Mouse (Mus musculus): Measurements from ENCODE around the gene Smarcb1. TPM values are rescaled to one million over a fixed set of nuclear protein-coding genes. Genes with fewer than 3 reads are reported as not detected.

Smarcb1 gene
- polyA plus RNA-seq, 1 experiment from 2014 or later: 150 TPM

GRCm38 (mm10) chr10:75898846-75899245 is 22.6 kb downstream of the Smarcb1 start:
- Histone ChIP-seq H3K9me3 (ENCODE audit: control insufficient read depth, low read length) (no peaks in the 10 kb centered on the region), H3K4me3 (ENCODE audit: low read depth, low read length) (no peak overlapping the region), H3K4me2 (ENCODE audit: low read depth, low read length) (no peak overlapping the region), H3K9ac (ENCODE audit: low read depth, low read length) (no peak overlapping the region), H3K4me1 (ENCODE audit: control insufficient read depth, insufficient read depth, low read length) (no peaks in the 10 kb centered on the region), H3K27ac (replicated peaks; ENCODE audit: low read depth, low read length) (no peak overlapping the region; the same call in 1 of the 2 replicates), H3K36me3 (ENCODE audit: control insufficient read depth, insufficient read depth, low read length) (peaks cover 78% of the 10 kb centered on the region), H3K27me3 (replicated peaks; ENCODE audit: control insufficient read depth, insufficient read depth, low read length) (no peaks in the 10 kb centered on the region)
- peak; percentile 53; the same call in 1 of the 2 replicates for ATAC-seq (ENCODE audit: low read depth)
- DNase-seq (ENCODE audit: low spot score): peak; percentile 49
- WGBS: 71% methylated on average over 3 of the region's 3 CpGs

GRCm38 (mm10) chr10:75898039-75898564 is 23.3 kb downstream of the Smarcb1 start:
- ATAC-seq (ENCODE audit: low read depth): no peak
- no peak overlapping the region for H3K4me3 ChIP-seq (ENCODE audit: low read depth, low read length)
- peaks cover 71% of the 10 kb centered on the region for H3K36me3 ChIP-seq (ENCODE audit: control insufficient read depth, insufficient read depth, low read length)
- no peak overlapping the region for H3K4me2 ChIP-seq (ENCODE audit: low read depth, low read length)
- DNase-seq (ENCODE audit: low spot score): no peak
- no peak overlapping the region for H3K9ac ChIP-seq (ENCODE audit: low read depth, low read length)
- H3K4me1 ChIP-seq (ENCODE audit: control insufficient read depth, insufficient read depth, low read length): peaks cover 5% of the 10 kb centered on the region; the same call in 1 of the 2 replicates
- H3K9me3 ChIP-seq (ENCODE audit: control insufficient read depth, low read length): no peaks in the 10 kb centered on the region
- no peaks in the 10 kb centered on the region for H3K27me3 ChIP-seq (replicated peaks; ENCODE audit: control insufficient read depth, insufficient read depth, low read length)
- H3K27ac ChIP-seq (replicated peaks; ENCODE audit: low read depth, low read length): no peak overlapping the region
- 86% methylated on average over 6 of the region's 6 CpGs for WGBS

GRCm38 (mm10) chr10:75897373-75897772 is 24.0 kb downstream of the Smarcb1 start:
- H3K4me2 ChIP-seq (ENCODE audit: low read depth, low read length): no peak overlapping the region
- peaks cover 5% of the 10 kb centered on the region; the same call in 1 of the 2 replicates for H3K4me1 ChIP-seq (ENCODE audit: control insufficient read depth, insufficient read depth, low read length)
- peak; percentile 58 for DNase-seq (ENCODE audit: low spot score)
- H3K27ac ChIP-seq (replicated peaks; ENCODE audit: low read depth, low read length): no peak overlapping the region
- H3K27me3 ChIP-seq (replicated peaks; ENCODE audit: control insufficient read depth, insufficient read depth, low read length): no peaks in the 10 kb centered on the region
- no peak for ATAC-seq (ENCODE audit: low read depth)
- H3K36me3 ChIP-seq (ENCODE audit: control insufficient read depth, insufficient read depth, low read length): peaks cover 64% of the 10 kb centered on the region
- 40% methylated on average over 6 of the region's 6 CpGs for WGBS
- no peak overlapping the region for H3K9ac ChIP-seq (ENCODE audit: low read depth, low read length)
- H3K4me3 ChIP-seq (ENCODE audit: low read depth, low read length): no peak overlapping the region
- no peaks in the 10 kb centered on the region for H3K9me3 ChIP-seq (ENCODE audit: control insufficient read depth, low read length)

GRCm38 (mm10) chr10:75896208-75896607 is 25.2 kb downstream of the Smarcb1 start:
- no peak overlapping the region for H3K9ac ChIP-seq (ENCODE audit: low read depth, low read length)
- ATAC-seq (ENCODE audit: low read depth) (no peak), DNase-seq (ENCODE audit: low spot score) (no peak)
- WGBS: 100% methylated on average over 1 of the region's 1 CpGs
- no peak overlapping the region for H3K4me3 ChIP-seq (ENCODE audit: low read depth, low read length)
- H3K4me1 ChIP-seq (ENCODE audit: control insufficient read depth, insufficient read depth, low read length): peaks cover 5% of the 10 kb centered on the region; the same call in 1 of the 2 replicates
- no peaks in the 10 kb centered on the region for H3K9me3 ChIP-seq (ENCODE audit: control insufficient read depth, low read length)
- H3K4me2 ChIP-seq (ENCODE audit: low read depth, low read length): no peak overlapping the region
- no peak overlapping the region for H3K27ac ChIP-seq (replicated peaks; ENCODE audit: low read depth, low read length)
- H3K27me3 ChIP-seq (replicated peaks; ENCODE audit: control insufficient read depth, insufficient read depth, low read length): no peaks in the 10 kb centered on the region
- peaks cover 52% of the 10 kb centered on the region for H3K36me3 ChIP-seq (ENCODE audit: control insufficient read depth, insufficient read depth, low read length)

GRCm38 (mm10) chr10:75895730-75896129 is 25.7 kb downstream of the Smarcb1 start:
- no peak overlapping the region for H3K4me3 ChIP-seq (ENCODE audit: low read depth, low read length)
- DNase-seq (ENCODE audit: low spot score) (no peak), ATAC-seq (ENCODE audit: low read depth) (no peak)
- no peak overlapping the region for H3K4me2 ChIP-seq (ENCODE audit: low read depth, low read length)
- no peak overlapping the region for H3K27ac ChIP-seq (replicated peaks; ENCODE audit: low read depth, low read length)
- H3K27me3 ChIP-seq (replicated peaks; ENCODE audit: control insufficient read depth, insufficient read depth, low read length): no peaks in the 10 kb centered on the region
- 92% methylated on average over 5 of the region's 5 CpGs for WGBS
- no peak overlapping the region for H3K9ac ChIP-seq (ENCODE audit: low read depth, low read length)
- no peaks in the 10 kb centered on the region for H3K9me3 ChIP-seq (ENCODE audit: control insufficient read depth, low read length)
- H3K36me3 ChIP-seq (ENCODE audit: control insufficient read depth, insufficient read depth, low read length): peaks cover 47% of the 10 kb centered on the region
- H3K4me1 ChIP-seq (ENCODE audit: control insufficient read depth, insufficient read depth, low read length): peaks cover 5% of the 10 kb centered on the region; the same call in 1 of the 2 replicates

GRCm38 (mm10) chr10:75894601-75895000 is 26.8 kb downstream of the Smarcb1 start:
- DNase-seq (ENCODE audit: low spot score): no peak
- Histone ChIP-seq H3K9ac (ENCODE audit: low read depth, low read length) (no peak overlapping the region), H3K4me2 (ENCODE audit: low read depth, low read length) (no peak overlapping the region), H3K27me3 (replicated peaks; ENCODE audit: control insufficient read depth, insufficient read depth, low read length) (no peaks in the 10 kb centered on the region), H3K9me3 (ENCODE audit: control insufficient read depth, low read length) (no peaks in the 10 kb centered on the region), H3K27ac (replicated peaks; ENCODE audit: low read depth, low read length) (no peak overlapping the region), H3K4me1 (ENCODE audit: control insufficient read depth, insufficient read depth, low read length) (peaks cover 5% of the 10 kb centered on the region; the same call in 1 of the 2 replicates), H3K36me3 (ENCODE audit: control insufficient read depth, insufficient read depth, low read length) (peaks cover 41% of the 10 kb centered on the region), H3K4me3 (ENCODE audit: low read depth, low read length) (no peak overlapping the region)
- ATAC-seq (ENCODE audit: low read depth): no peak
- 77% methylated on average over 6 of the region's 6 CpGs for WGBS

- Histone ChIP-seq H3K9ac (ENCODE audit: low read depth, low read length) (peak within 1 kb of the TSS; percentile 56), H3K4me2 (ENCODE audit: low read depth, low read length) (peak within 1 kb of the TSS; percentile 76), H3K27me3 (replicated peaks; ENCODE audit: control insufficient read depth, insufficient read depth, low read length) (no peaks in the 10 kb centered on the region), H3K4me3 (ENCODE audit: low read depth, low read length) (peak within 1 kb of the TSS; percentile 38), H3K27ac (replicated peaks; ENCODE audit: low read depth, low read length) (no peak within 1 kb of the TSS; the same call in 1 of the 2 replicates), H3K4me1 (ENCODE audit: control insufficient read depth, insufficient read depth, low read length) (peaks cover 5% of the 10 kb centered on the region; the same call in 1 of the 2 replicates), H3K36me3 (ENCODE audit: control insufficient read depth, insufficient read depth, low read length) (peaks cover 34% of the 10 kb centered on the region), H3K9me3 (ENCODE audit: control insufficient read depth, low read length) (no peaks in the 10 kb centered on the region)
- DNase-seq (ENCODE audit: low spot score) (peak; percentile 99), ATAC-seq (ENCODE audit: low read depth) (peak; percentile 99)
- 2% methylated on average over 33 of the region's 51 CpGs for WGBS
These were observed 28.2 kb downstream of the Smarcb1 start, which contains the start of gene Derl3 for GRCm38 (mm10) chr10:75893089-75893750. Derl3 (plus strand) TSS chr10:75893413.

GRCm38 (mm10) chr10:75889406-75890153 is 31.8 kb downstream of the Smarcb1 start:
- DNase-seq (ENCODE audit: low spot score) (no peak), ATAC-seq (ENCODE audit: low read depth) (no peak)
- Histone ChIP-seq H3K36me3 (ENCODE audit: control insufficient read depth, insufficient read depth, low read length) (peaks cover 8% of the 10 kb centered on the region), H3K27ac (replicated peaks; ENCODE audit: low read depth, low read length) (no peak overlapping the region), H3K9ac (ENCODE audit: low read depth, low read length) (no peak overlapping the region), H3K27me3 (replicated peaks; ENCODE audit: control insufficient read depth, insufficient read depth, low read length) (no peaks in the 10 kb centered on the region), H3K4me1 (ENCODE audit: control insufficient read depth, insufficient read depth, low read length) (peaks cover 5% of the 10 kb centered on the region; the same call in 1 of the 2 replicates), H3K4me3 (ENCODE audit: low read depth, low read length) (no peak overlapping the region), H3K9me3 (ENCODE audit: control insufficient read depth, low read length) (no peaks in the 10 kb centered on the region), H3K4me2 (ENCODE audit: low read depth, low read length) (no peak overlapping the region)
- WGBS: 38% methylated on average over 8 of the region's 8 CpGs
